Mouse (Mus musculus) macrophage (primary cell): ENCODE data around the gene Edn3. TPM values are rescaled to one million over a fixed set of nuclear protein-coding genes. Genes with fewer than 3 reads are reported as not detected.

ENCODE experiments used
- H3K27ac ChIP-seq: fragments of 350-480 bp; formaldehyde crosslinking; 2 replicates; pipeline ENCODE4 v1.9.0; 2021
- H3K36me3 ChIP-seq: fragments of 350-480 bp; formaldehyde crosslinking; 2 replicates; pipeline ENCODE4 v1.9.0; 2021; ENCODE audit errors: inconsistent target
- H3K4me3 ChIP-seq: fragments of 350-480 bp; formaldehyde crosslinking; 2 replicates; pipeline ENCODE4 v1.9.0; 2021; ENCODE audit errors: inconsistent target
- H3K79me2 ChIP-seq: fragments of 350-480 bp; formaldehyde crosslinking; 2 replicates; pipeline ENCODE4 v1.9.0; 2021; ENCODE audit errors: inconsistent target
- WGBS: methylation state at CpG from one replicate; pipeline ENCODE4 v1.1.7; 2026; ENCODE audit warnings: inconsistent platforms; ENCODE audit not compliant: missing documents; 5-methylcytosine and 5-hydroxymethylcytosine counted together
- polyA plus RNA-seq: library from polyadenylated mRNA; stranded (reverse); fragments of 250-400 nt; gene quantifications from 3 replicates; pipeline ENCODE4 v1.2.4, GENCODE M21; 2018; ENCODE audit warnings: inconsistent platforms
- total RNA-seq, 78 experiments: library from RNA; depleted of rRNA; stranded (reverse); fragments of 250-400 nt; gene quantifications; 1 replicate in 9 of 78; 2 replicates in 24 of 78; 3 replicates in 43 of 78; 4 replicates in 2 of 78; pipeline ENCODE4 v1.2.4; 2018; ENCODE audit warnings: inconsistent platforms in 56 of 78

The Edn3 gene
- not detected for total RNA-seq (2018; cell fraction: chromatin; rRNA removed)
- under 1 TPM in 2 of 26 experiments, not detected in 24; 0.08 to 0.14 TPM for total RNA-seq (2018; cell fraction: cytosol; rRNA removed)
- not detected for total RNA-seq (2018; cell fraction: nucleus; rRNA removed)
- polyA plus RNA-seq, result not detected in 3 replicates

DNA sequence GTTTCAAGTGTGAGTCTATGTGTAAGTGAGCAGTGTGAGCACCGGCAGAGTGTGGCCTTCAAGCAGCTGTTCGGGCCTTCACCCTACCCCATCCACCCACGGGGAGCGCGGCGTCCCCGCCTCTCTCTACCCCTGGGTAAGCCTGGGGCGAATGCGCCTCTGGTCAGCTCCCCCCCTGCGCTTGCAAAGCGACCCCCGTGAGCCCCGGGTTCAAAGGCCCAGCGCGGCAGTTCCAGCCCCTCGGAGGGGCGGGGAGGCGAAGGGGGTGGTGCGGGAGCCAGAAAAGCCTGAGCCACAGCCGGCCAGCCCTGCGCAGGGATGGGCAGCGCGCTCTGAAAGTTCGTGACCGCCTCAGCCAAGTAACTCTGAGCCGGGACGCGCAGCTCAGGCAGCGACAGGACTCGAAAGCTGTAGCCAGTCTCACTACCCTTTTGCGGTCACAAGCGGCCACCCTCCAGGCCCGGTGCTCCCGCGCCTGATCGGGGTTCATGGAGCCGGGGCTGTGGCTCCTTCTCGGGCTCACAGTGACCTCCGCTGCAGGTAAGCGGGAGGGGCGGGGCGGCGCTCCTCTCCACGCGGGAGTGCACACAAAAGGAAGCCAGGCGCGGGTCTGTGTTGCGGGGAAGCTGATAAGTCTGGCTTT lies at the start of gene Edn3:
Edn3 (plus strand) TSS at position 141 of the 643 bp plus-strand sequence.
- Histone ChIP-seq H3K36me3 (no peaks in the 10 kb centered on the region), H3K27ac (no peak within 1 kb of the TSS), H3K79me2 (no peaks in the 10 kb centered on the region), H3K4me3 (no peak within 1 kb of the TSS)
- WGBS, result 5% methylated on average over 40 of the region's 48 CpGs

DNA sequence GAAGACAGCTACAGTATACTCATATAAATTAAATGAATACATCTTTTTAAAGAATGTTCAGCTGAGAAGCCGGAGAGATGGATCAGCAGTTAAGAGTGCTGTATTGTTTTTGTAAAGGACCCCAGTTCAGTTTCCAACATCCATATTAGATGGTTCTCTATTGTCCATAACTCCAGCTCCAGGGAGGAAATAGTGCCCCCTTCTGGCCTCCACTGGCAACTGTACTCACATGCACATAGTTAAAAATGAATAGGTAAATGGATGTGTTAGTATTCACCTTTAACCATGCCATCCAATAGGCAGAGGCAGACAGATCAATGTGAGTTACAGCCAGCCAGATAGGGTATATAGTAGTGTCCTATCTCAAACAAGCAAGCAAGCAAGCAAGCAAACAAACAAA lies 48.4 kb upstream of the Edn3 start:
- 80% methylated on average over 1 of the region's 1 CpGs for WGBS
- no peaks in the 10 kb centered on the region for H3K36me3 ChIP-seq
- no peaks in the 10 kb centered on the region for H3K79me2 ChIP-seq
- H3K4me3 ChIP-seq, result no peak overlapping the region
- H3K27ac ChIP-seq, result no peak overlapping the region

DNA sequence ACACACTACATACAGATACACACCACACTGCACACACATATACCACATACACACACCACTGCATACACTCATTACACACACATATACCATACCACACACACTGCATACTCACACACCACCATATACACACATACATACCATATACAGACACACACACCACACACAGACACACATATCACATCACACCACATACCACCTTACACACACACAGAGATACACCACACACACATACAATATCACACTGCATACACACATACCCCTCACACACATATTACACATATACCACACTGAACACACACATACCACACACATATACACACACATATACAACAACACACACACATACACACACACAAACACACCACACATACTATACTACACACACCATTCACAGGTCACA lies 44.5 kb upstream of the Edn3 start:
- Histone ChIP-seq H3K79me2 (no peaks in the 10 kb centered on the region), H3K4me3 (no peak overlapping the region), H3K36me3 (no peaks in the 10 kb centered on the region), H3K27ac (no peak overlapping the region)

DNA sequence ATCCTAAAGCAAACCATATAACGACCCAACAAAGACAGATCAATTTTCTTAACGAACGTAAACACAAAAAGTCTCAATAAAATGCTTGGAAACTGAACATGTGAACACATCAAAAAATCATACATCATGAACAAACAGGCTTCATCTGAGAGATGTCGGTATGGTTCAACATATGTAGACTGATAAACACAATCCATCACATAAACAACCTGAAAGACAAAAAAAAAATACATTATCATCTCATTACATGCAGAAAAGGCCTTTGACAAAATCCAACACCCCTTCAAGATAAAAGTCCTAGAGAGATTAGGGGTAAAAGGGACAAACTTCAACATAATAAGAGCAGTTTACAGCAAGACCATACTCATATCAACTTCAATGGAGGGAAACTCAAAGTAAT lies 42.6 kb upstream of the Edn3 start:
- 96% methylated on average over 4 of the region's 4 CpGs for WGBS
- Histone ChIP-seq H3K36me3 (no peaks in the 10 kb centered on the region), H3K27ac (no peak overlapping the region), H3K79me2 (no peaks in the 10 kb centered on the region), H3K4me3 (no peak overlapping the region)

DNA sequence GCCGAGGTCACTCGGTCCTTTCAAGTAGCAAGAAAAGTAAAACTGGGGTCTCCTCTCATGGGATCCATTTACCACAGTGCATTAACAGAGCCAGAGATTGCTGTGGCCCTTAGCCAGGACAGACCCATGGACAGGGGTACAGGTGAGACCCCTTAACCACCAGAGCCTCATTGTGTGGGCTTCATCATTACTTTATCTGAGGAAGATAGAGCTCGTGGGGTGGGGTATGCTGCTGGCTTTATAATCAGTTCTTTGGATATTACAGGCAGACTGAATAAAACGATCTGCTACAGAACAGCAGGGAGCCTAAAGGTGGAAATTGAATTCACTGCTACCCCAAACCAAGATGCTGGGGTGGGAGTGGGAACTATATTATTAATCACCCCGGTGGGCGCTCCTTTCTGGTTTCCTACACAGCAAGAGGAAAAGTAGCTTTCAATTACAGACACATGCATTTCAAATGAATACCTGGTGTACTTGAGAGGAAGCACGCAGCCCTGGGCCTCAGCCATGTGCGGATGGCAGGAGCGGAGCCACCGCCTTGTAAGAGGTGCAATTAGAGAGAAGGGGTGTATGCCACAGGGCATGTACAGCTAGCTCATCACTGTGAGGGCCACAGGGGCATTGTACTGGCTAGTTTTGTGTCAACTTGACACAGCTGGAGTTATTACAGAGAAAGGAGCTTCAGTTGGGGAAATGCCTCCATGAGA lies 33.1 kb upstream of the Edn3 start:
- Histone ChIP-seq H3K79me2 (no peaks in the 10 kb centered on the region), H3K36me3 (no peaks in the 10 kb centered on the region), H3K27ac (no peak overlapping the region), H3K4me3 (no peak overlapping the region)
- 88% methylated on average over 10 of the region's 10 CpGs for WGBS

- Histone ChIP-seq H3K36me3 (no peaks in the 10 kb centered on the region), H3K79me2 (no peaks in the 10 kb centered on the region), H3K4me3 (no peak overlapping the region), H3K27ac (no peak overlapping the region)
- 95% methylated on average over 5 of the region's 5 CpGs for WGBS
Measured at GRCm38 (mm10) chr2:174731939-174732338, 28.5 kb upstream of the Edn3 start.

DNA sequence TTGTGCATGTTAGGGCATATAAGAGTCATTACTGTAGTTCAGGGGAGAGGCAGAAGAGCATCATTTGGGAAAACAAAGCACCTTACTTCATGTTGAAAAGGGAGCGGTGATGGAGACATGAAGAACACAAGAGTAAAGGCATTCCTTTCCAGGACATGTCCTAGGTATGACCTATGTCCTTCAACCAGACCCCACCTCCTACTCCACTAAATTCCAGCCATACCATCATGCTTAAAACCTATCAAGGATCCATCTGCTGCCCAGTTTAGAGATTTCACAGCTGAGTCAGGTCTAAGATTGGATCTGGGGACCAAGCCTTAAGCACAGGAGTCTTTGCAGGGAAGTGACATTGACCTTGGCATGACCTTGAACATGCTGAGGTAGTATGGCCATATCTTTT lies 25.1 kb upstream of the Edn3 start:
- no peak overlapping the region for H3K27ac ChIP-seq
- H3K79me2 ChIP-seq, result no peaks in the 10 kb centered on the region
- no peaks in the 10 kb centered on the region for H3K36me3 ChIP-seq
- H3K4me3 ChIP-seq, result no peak overlapping the region
- 90% methylated on average over 1 of the region's 1 CpGs for WGBS

GRCm38 (mm10) chr2:174747182-174747581 lies 13.2 kb upstream of the Edn3 start:
- no peak overlapping the region for H3K27ac ChIP-seq
- H3K4me3 ChIP-seq, result no peak overlapping the region
- H3K79me2 ChIP-seq, result no peaks in the 10 kb centered on the region
- WGBS, result 88% methylated on average over 1 of the region's 1 CpGs
- no peaks in the 10 kb centered on the region for H3K36me3 ChIP-seq

DNA sequence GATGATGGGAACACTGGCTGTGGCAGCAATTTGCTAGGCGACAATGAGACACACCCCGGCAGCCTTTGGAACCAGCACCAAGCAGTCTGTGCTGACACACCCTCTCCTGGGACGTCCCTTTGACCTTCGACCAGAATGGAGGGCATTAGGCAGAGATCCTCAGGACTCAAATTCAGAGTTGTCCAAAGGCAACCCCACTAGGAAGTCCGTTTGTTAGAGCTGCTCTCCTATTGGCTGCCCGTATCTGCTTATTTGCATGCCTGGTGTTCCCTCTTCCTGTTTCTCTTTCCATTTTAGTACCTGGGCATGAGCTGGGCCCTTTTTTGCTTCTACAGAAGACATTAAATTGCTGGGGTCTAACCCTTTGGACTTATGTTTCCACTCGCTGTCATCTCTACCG lies 12.0 kb upstream of the Edn3 start:
- WGBS, result 84% methylated on average over 8 of the region's 8 CpGs
- H3K36me3 ChIP-seq, result no peaks in the 10 kb centered on the region

GRCm38 (mm10) chr2:174753197-174753596 lies 7.2 kb upstream of the Edn3 start:
- Histone ChIP-seq H3K36me3 (no peaks in the 10 kb centered on the region), H3K79me2 (no peaks in the 10 kb centered on the region), H3K4me3 (no peak overlapping the region), H3K27ac (no peak overlapping the region)
- 100% methylated on average over 1 of the region's 1 CpGs for WGBS

More for the DNA sequence above, 12.0 kb upstream of the Edn3 start:
- no peak overlapping the region for H3K4me3 ChIP-seq
- H3K27ac ChIP-seq, result no peak overlapping the region
- no peaks in the 10 kb centered on the region for H3K79me2 ChIP-seq

DNA sequence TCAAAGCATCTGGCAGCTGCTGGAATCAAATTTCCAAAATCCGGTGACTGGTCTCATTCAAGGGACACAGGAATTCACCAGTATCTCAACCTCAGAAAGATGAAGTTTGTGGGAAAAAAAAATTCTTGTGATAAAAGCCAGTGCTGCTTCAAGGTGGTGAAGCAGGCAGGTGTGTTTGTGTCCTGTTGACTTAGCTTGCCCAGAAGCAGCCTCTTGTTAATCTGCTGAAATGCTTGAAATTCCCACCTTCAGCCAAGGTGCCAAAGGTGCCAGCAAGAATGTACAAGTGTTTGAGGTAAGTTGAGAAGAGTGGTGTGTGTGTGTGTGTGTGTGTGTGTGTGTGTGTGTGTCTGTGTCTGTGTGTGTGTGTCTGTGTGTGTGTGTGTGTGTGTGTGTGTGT lies 6.2 kb upstream of the Edn3 start:
- 100% methylated on average over 1 of the region's 1 CpGs for WGBS
- no peak overlapping the region for H3K4me3 ChIP-seq

GRCm38 (mm10) chr2:174759189-174759588 lies 1.2 kb upstream of the Edn3 start:
- H3K4me3 ChIP-seq, result no peak overlapping the region
- H3K27ac ChIP-seq, result no peak overlapping the region
- WGBS, result 86% methylated on average over 4 of the region's 4 CpGs
- H3K36me3 ChIP-seq, result no peaks in the 10 kb centered on the region
- H3K79me2 ChIP-seq, result no peaks in the 10 kb centered on the region

More for the DNA sequence above, 6.2 kb upstream of the Edn3 start:
- no peak overlapping the region for H3K27ac ChIP-seq
- H3K36me3 ChIP-seq, result no peaks in the 10 kb centered on the region
- no peaks in the 10 kb centered on the region for H3K79me2 ChIP-seq

DNA sequence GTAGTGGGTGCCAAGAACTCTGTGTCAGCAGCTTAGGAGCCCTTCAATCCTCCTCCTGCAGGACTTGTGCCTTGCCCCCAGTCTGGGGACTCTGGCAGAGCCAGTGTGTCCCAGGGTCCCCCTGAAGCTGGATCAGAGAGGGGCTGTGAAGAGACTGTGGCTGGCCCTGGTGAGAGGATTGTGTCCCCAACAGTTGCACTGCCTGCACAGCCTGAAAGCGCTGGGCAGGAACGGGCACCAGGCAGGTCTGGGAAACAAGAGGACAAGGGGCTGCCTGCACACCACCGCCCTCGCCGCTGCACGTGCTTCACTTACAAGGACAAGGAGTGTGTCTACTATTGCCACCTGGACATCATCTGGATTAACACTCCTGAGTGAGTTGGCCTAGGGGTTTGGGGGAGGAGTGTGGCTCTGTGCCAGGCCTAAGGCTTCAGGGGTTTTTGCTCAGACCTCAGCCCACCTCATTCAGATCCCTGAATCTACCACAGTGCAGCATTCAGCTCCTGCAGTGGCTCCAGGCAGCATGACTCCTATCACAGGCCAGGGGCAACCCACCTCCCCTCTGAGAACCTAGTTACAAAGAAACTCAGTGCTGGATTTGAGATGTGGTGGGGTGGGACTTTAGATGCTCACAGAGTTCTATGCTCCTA lies 1.2 kb downstream of the Edn3 start:
- H3K4me3 ChIP-seq, result no peak overlapping the region
- WGBS, result 93% methylated on average over 6 of the region's 6 CpGs

GRCm38 (mm10) chr2:174762310-174762709 lies 1.9 kb downstream of the Edn3 start:
- WGBS, result 93% methylated on average over 2 of the region's 2 CpGs
- no peaks in the 10 kb centered on the region for H3K79me2 ChIP-seq
- no peak overlapping the region for H3K27ac ChIP-seq
- no peak overlapping the region for H3K4me3 ChIP-seq
- H3K36me3 ChIP-seq, result no peaks in the 10 kb centered on the region

More for the DNA sequence above, 1.2 kb downstream of the Edn3 start:
- Histone ChIP-seq H3K79me2 (no peaks in the 10 kb centered on the region), H3K27ac (no peak overlapping the region), H3K36me3 (no peaks in the 10 kb centered on the region)
